Mouse (Mus musculus) midbrain, embryonic 14.5 days (tissue): ENCODE results near the gene Pin4. TPM values are rescaled to one million over a fixed set of nuclear protein-coding genes. Genes with fewer than 3 reads are reported as not detected.

Experiments
- ATAC-seq: fragments of 200-750 bp; cut with Nextera tagmentation; 2 replicates; pipeline ENCODE4 v1.8.0; 2017; ENCODE audit warnings: moderate number of reproducible peaks, moderate library complexity; ENCODE audit not compliant: low FRiP score, low TSS enrichment
- DNase-seq: peaks from one replicate; pipeline ENCODE4 v3.0.0-alpha.2; 2015
- H3K27ac ChIP-seq: fragments of 300-500 bp; sonication (generic); replicated peaks from 2 replicates; pipeline ENCODE4 v1.5.1; 2014; ENCODE audit warnings: mild to moderate bottlenecking, low read depth, low read length, moderate library complexity
- H3K27me3 ChIP-seq: fragments of 300-500 bp; sonication (generic); 2 replicates; pipeline ENCODE4 v1.6.1; 2014; ENCODE audit warnings: low read length, control low read depth, mixed read lengths; ENCODE audit not compliant: control insufficient read depth, insufficient read depth
- H3K36me3 ChIP-seq: fragments of 300-500 bp; sonication (generic); 2 replicates; pipeline ENCODE4 v1.6.1; 2014; ENCODE audit warnings: low read length, control low read depth; ENCODE audit not compliant: control insufficient read depth, insufficient read depth
- H3K4me1 ChIP-seq: fragments of 300-500 bp; sonication (generic); 2 replicates; pipeline ENCODE4 v1.6.1; 2014; ENCODE audit warnings: mild to moderate bottlenecking, antibody characterized with exemption, low read length, control low read depth; ENCODE audit not compliant: control insufficient read depth, insufficient read depth
- H3K4me2 ChIP-seq: fragments of 300-500 bp; sonication (generic); 2 replicates; pipeline ENCODE4 v1.6.1; 2014; ENCODE audit warnings: mild to moderate bottlenecking, low read length, moderate library complexity
- H3K4me3 ChIP-seq: fragments of 300-500 bp; sonication (generic); replicated peaks from 2 replicates; pipeline ENCODE4 v1.5.1; 2014; ENCODE audit warnings: low read depth, low read length
- H3K9ac ChIP-seq: fragments of 300-500 bp; sonication (generic); replicated peaks from 2 replicates; pipeline ENCODE4 v1.6.1; 2014; ENCODE audit warnings: mild to moderate bottlenecking, low read length, moderate library complexity
- H3K9me3 ChIP-seq: fragments of 300-500 bp; sonication (generic); 2 replicates; pipeline ENCODE4 v1.6.1; 2016; ENCODE audit warnings: low read length, control low read depth, mixed read lengths; ENCODE audit not compliant: control insufficient read depth
- WGBS: fragments of 180-500 bp; shearing (Covaris S2); extraction: QIAGEN DNeasy Blood & Tissue Kit; methylation state at CpG from one replicate; pipeline ENCODE4 v1.1.7; 2014; 5-methylcytosine and 5-hydroxymethylcytosine counted together
- polyA plus RNA-seq: library from polyadenylated mRNA; unstranded; fragments of >200 nt; fragmentation: Nextera tagmentation; extraction: Ambion mirVana; gene quantifications from 2 replicates; pipeline ENCODE4 v1.2.1, GENCODE M21; 2014

Gene Pin4
- polyA plus RNA-seq, 1 experiment from 2014 or later: 60.6 TPM

- DNase-seq: no peak
These were observed 47.3 kb downstream of the Pin4 start for GRCm38 (mm10) chrX:102166521-102166920.

GRCm38 (mm10) chrX:102166986-102167385 lies 47.7 kb downstream of the Pin4 start:
- no peak overlapping the region for H3K4me3 ChIP-seq
- H3K27me3 ChIP-seq: no peaks in the 10 kb centered on the region
- H3K9ac ChIP-seq: no peak overlapping the region
- WGBS: 23% methylated on average over 6 of the region's 6 CpGs
- H3K27ac ChIP-seq: peak overlapping the region; percentile 68
- H3K4me1 ChIP-seq: no peaks in the 10 kb centered on the region
- DNase-seq (peak; percentile 31), ATAC-seq (no peak)
- no peaks in the 10 kb centered on the region for H3K36me3 ChIP-seq
- no peaks in the 10 kb centered on the region for H3K9me3 ChIP-seq
- no peak overlapping the region for H3K4me2 ChIP-seq

More at GRCm38 (mm10) chrX:102166521-102166920, 47.3 kb downstream of the Pin4 start:
- Histone ChIP-seq H3K36me3 (no peaks in the 10 kb centered on the region), H3K4me1 (no peaks in the 10 kb centered on the region), H3K4me3 (no peak overlapping the region), H3K9me3 (no peaks in the 10 kb centered on the region), H3K27ac (peak overlapping the region; percentile 68), H3K9ac (no peak overlapping the region), H3K4me2 (no peak overlapping the region), H3K27me3 (no peaks in the 10 kb centered on the region)
- 44% methylated on average over 5 of the region's 5 CpGs for WGBS
- ATAC-seq: no peak

- Histone ChIP-seq H3K9me3 (no peaks in the 10 kb centered on the region), H3K4me3 (no peak overlapping the region), H3K4me2 (no peak overlapping the region), H3K36me3 (no peaks in the 10 kb centered on the region), H3K4me1 (no peaks in the 10 kb centered on the region), H3K27ac (no peak overlapping the region), H3K27me3 (no peaks in the 10 kb centered on the region), H3K9ac (no peak overlapping the region)
- DNase-seq (no peak), ATAC-seq (no peak)
- 57% methylated on average over 1 of the region's 1 CpGs for WGBS
These were observed 50.5 kb downstream of the Pin4 start for GRCm38 (mm10) chrX:102169724-102170123.

- Histone ChIP-seq H3K4me1 (no peaks in the 10 kb centered on the region), H3K4me3 (no peak overlapping the region), H3K9ac (no peak overlapping the region), H3K27me3 (no peaks in the 10 kb centered on the region), H3K27ac (no peak overlapping the region), H3K9me3 (no peaks in the 10 kb centered on the region), H3K4me2 (no peak overlapping the region), H3K36me3 (no peaks in the 10 kb centered on the region)
- 46% methylated on average over 3 of the region's 3 CpGs for WGBS
- ATAC-seq: no peak
- no peak for DNase-seq
These were observed 50.9 kb downstream of the Pin4 start for GRCm38 (mm10) chrX:102170135-102170534.

- Histone ChIP-seq H3K4me3 (no peak overlapping the region), H3K4me2 (no peak overlapping the region), H3K9me3 (no peaks in the 10 kb centered on the region), H3K4me1 (no peaks in the 10 kb centered on the region), H3K27ac (no peak overlapping the region), H3K36me3 (no peaks in the 10 kb centered on the region), H3K27me3 (no peaks in the 10 kb centered on the region), H3K9ac (no peak overlapping the region)
- 84% methylated on average over 3 of the region's 3 CpGs for WGBS
- ATAC-seq (no peak), DNase-seq (no peak)
These were observed 51.7 kb downstream of the Pin4 start for GRCm38 (mm10) chrX:102170900-102171299.

GRCm38 (mm10) chrX:102175538-102176287 lies 56.5 kb downstream of the Pin4 start:
- no peaks in the 10 kb centered on the region for H3K27me3 ChIP-seq
- H3K4me3 ChIP-seq: no peak overlapping the region
- no peak overlapping the region for H3K4me2 ChIP-seq
- H3K9ac ChIP-seq: no peak overlapping the region
- ATAC-seq (no peak), DNase-seq (no peak)
- H3K4me1 ChIP-seq: no peaks in the 10 kb centered on the region
- 93% methylated on average over 5 of the region's 5 CpGs for WGBS
- H3K27ac ChIP-seq: no peak overlapping the region
- H3K36me3 ChIP-seq: no peaks in the 10 kb centered on the region
- no peaks in the 10 kb centered on the region for H3K9me3 ChIP-seq

Other genes with a start within 250 kb of the Pin4 start
- 4.9 and 8.1 TPM in 2 replicates for gene Rtl5, start 48.1 kb upstream of the Pin4 start, polyA plus RNA-seq
- 1.3 and 3.4 TPM in 2 replicates for gene Ercc6l, start 37.6 kb downstream of the Pin4 start, polyA plus RNA-seq
- gene Rps4x, start 69.9 kb downstream of the Pin4 start, polyA plus RNA-seq: 488 and 497 TPM in 2 replicates
- gene Cited1, start 132.7 kb downstream of the Pin4 start, polyA plus RNA-seq: 9.9 and 14.2 TPM in 2 replicates